ENCODE assay signal across 9 mouse cellular contexts in genomic region chr17:67175836-67176235, GRCm38 (mm10).
DNase-seq lines count a peak whose midpoint lies in the region; ATAC-seq and TF ChIP-seq lines count a peak whose summit lies in the region.
"Had no signal": no experiment of that assay in that cellular context is flagged by ENCODE, and none has a peak within 500 bp of the region (broad histone marks: within the 10 kb centered on the region; RNA-seq: fewer than 3 reads in every experiment).

No protein-coding gene starts in this region.

- no peak overlapping the region for H3K9ac ChIP-seq in forebrain, embryonic 16.5 days (replicated peaks; ENCODE audit: low read depth, low read length)
- H3K9ac ChIP-seq: embryonic facial prominence, embryonic 15.5 days had no signal

- 63% methylated on average over 2 of the region's 2 CpGs for WGBS in forebrain, embryonic 10.5 days
- WGBS in forebrain, embryonic 16.5 days, result 56% methylated on average over 2 of the region's 2 CpGs

- H3K36me3 ChIP-seq in forebrain, embryonic 10.5 days (replicated peaks), result no peaks in the 10 kb centered on the region
- no peaks in the 10 kb centered on the region for H3K36me3 ChIP-seq in forebrain, embryonic 16.5 days (ENCODE audit: control insufficient read depth, insufficient read depth)
- no peaks in the 10 kb centered on the region for H3K36me3 ChIP-seq in E14TG2a.4 (ENCODE audit: insufficient read depth, low read length)
- H3K36me3 ChIP-seq: embryonic facial prominence, embryonic 15.5 days had no signal

- no peak overlapping the region for H3K4me2 ChIP-seq in forebrain, embryonic 16.5 days (ENCODE audit: low read length)
- H3K4me2 ChIP-seq: embryonic facial prominence, embryonic 15.5 days had no signal

- peak; percentile 57 for TF ChIP-seq CTCF in E14TG2a.4 (conservative IDR thresholded peaks at IDR 0.05; ENCODE audit: low read length)

- ATAC-seq in forebrain, embryonic 16.5 days, result no peak; the same call in 1 of the 2 replicates

- peak; percentile 23 for DNase-seq in forebrain, embryonic 10.5 days (ENCODE audit: extremely low spot score, low spot score)
- peak; percentile 67 to 74 for DNase-seq in cerebellum, postnatal 14 days
- DNase-seq in gastrocnemius, postnatal 25 days, result peak; percentile 20
- peak; percentile 43 to 47 for DNase-seq in kidney, postnatal 36 days
- DNase-seq in lung, postnatal 25 days (ENCODE audit: low spot score), result peak; percentile 65
- no peak for DNase-seq in thymus, adult 18-20 months

- peaks cover under 1% of the 10 kb centered on the region; the same call in 1 of the 2 replicates for H3K4me1 ChIP-seq in forebrain, embryonic 10.5 days
- H3K4me1 ChIP-seq in forebrain, embryonic 16.5 days (replicated peaks; ENCODE audit: control insufficient read depth, insufficient read depth, low read length), result no peaks in the 10 kb centered on the region; the same call in 1 of the 2 replicates
- no peaks in the 10 kb centered on the region for H3K4me1 ChIP-seq in E14TG2a.4 (replicated peaks; ENCODE audit: low read depth, low read length)

- no peak overlapping the region for H3K27ac ChIP-seq in forebrain, embryonic 10.5 days
- no peak overlapping the region for H3K27ac ChIP-seq in forebrain, embryonic 16.5 days (ENCODE audit: low read length)
- H3K27ac ChIP-seq: embryonic facial prominence, embryonic 15.5 days had no signal

- no peaks in the 10 kb centered on the region for H3K27me3 ChIP-seq in forebrain, embryonic 10.5 days (ENCODE audit: poor library complexity, severe bottlenecking)
- H3K27me3 ChIP-seq in forebrain, embryonic 16.5 days (replicated peaks; ENCODE audit: control insufficient read depth, insufficient read depth, low read length), result no peaks in the 10 kb centered on the region
- no peaks in the 10 kb centered on the region for H3K27me3 ChIP-seq in E14TG2a.4 (ENCODE audit: insufficient read depth, low read length)
- H3K27me3 ChIP-seq: embryonic facial prominence, embryonic 15.5 days had no signal

- H3K9me3 ChIP-seq in forebrain, embryonic 10.5 days, result peaks cover 6% of the 10 kb centered on the region; the same call in 1 of the 2 replicates
- no peaks in the 10 kb centered on the region for H3K9me3 ChIP-seq in forebrain, embryonic 16.5 days (ENCODE audit: control insufficient read depth, low read length)
- H3K9me3 ChIP-seq in E14TG2a.4 (ENCODE audit: low read length), result no peaks in the 10 kb centered on the region
- H3K9me3 ChIP-seq: embryonic facial prominence, embryonic 15.5 days had no signal

- H3K4me3 ChIP-seq in forebrain, embryonic 10.5 days, result no peak overlapping the region
- no peak overlapping the region for H3K4me3 ChIP-seq in forebrain, embryonic 16.5 days (replicated peaks; ENCODE audit: low read length)
- H3K4me3 ChIP-seq in E14TG2a.4 (replicated peaks; ENCODE audit: low read length), result no peak overlapping the region
- H3K4me3 ChIP-seq: embryonic facial prominence, embryonic 15.5 days had no signal

Comparison
In these comparisons a context has a peak if more than half of its experiments do, and no peak if none do; other contexts are left out.
1. DNase-seq: peak in forebrain, embryonic 10.5 days (single experiment), cerebellum, postnatal 14 days (2 of 2), gastrocnemius, postnatal 25 days (single experiment), kidney, postnatal 36 days (2 of 2) and lung, postnatal 25 days (single experiment); none in thymus, adult 18-20 months (0 of 2).